8 mouse cellular contexts compared by ENCODE assay signal in genomic region chr2:93823519-93823918, GRCm38 (mm10). TPM values are rescaled to one million over a fixed set of nuclear protein-coding genes. Genes with fewer than 3 reads are reported as not detected.
DNase-seq lines count a peak whose midpoint lies in the region; TF ChIP-seq lines count a peak whose summit lies in the region.

No protein-coding gene starts in this region.

- TF ChIP-seq EP300 in heart, adult 2 months (IDR thresholded peaks at IDR 0.05; ENCODE audit: insufficient read depth, low read depth, low read length) = peak; percentile 78; the same call in 1 of the 2 replicates

- peaks cover 1% of the 10 kb centered on the region; the same call in 1 of the 2 replicates for H3K4me1 ChIP-seq in heart, adult 2 months (ENCODE audit: control insufficient read depth, insufficient read depth, low read length)

- peak; percentile 87 for DNase-seq in gastrocnemius, adult 18-20 months (ENCODE audit: low spot score)
- DNase-seq in gastrocnemius, adult 8-10 months (ENCODE audit: low spot score in 2 of 2) = no peak
- peak; percentile 71 for DNase-seq in WW6 (ENCODE audit: low read depth, low spot score)
- peak; percentile 60 to 82 for DNase-seq in cerebellum, postnatal 36 days
- peak; percentile 41 to 55 for DNase-seq in heart, adult 2 months
- DNase-seq in layer of hippocampus, adult 18-20 months (ENCODE audit: low spot score in 2 of 2) = peak; percentile 53 to 86
- DNase-seq in lung, postnatal 4 days = peak; percentile 64 to 78
- peak; percentile 52 for DNase-seq in spleen, adult 12 weeks (ENCODE audit: low spot score)

- no peaks in the 10 kb centered on the region for H3K36me3 ChIP-seq in heart, adult 2 months (ENCODE audit: control insufficient read depth, insufficient read depth, low read length)

- H3K27ac ChIP-seq in heart, adult 2 months = no peak overlapping the region

- no peak for TF ChIP-seq POLR2A in heart, adult 2 months (IDR thresholded peaks at IDR 0.05; ENCODE audit: insufficient read depth, low read depth, low read length)

- no peak overlapping the region for H3K9ac ChIP-seq in heart, adult 2 months (ENCODE audit: low read depth, low read length)

- H3K79me2 ChIP-seq in heart, adult 2 months (replicated peaks; ENCODE audit: control insufficient read depth, insufficient read depth, low read length) = peaks cover 4% of the 10 kb centered on the region

- peak; percentile 97 for TF ChIP-seq CTCF in heart, adult 2 months (IDR thresholded peaks at IDR 0.05)

- no peaks in the 10 kb centered on the region for H3K27me3 ChIP-seq in heart, adult 2 months (ENCODE audit: control insufficient read depth, insufficient read depth, low read length)

- intact Hi-C loops in heart, adult 2 months (cut with DNase I) = no loop called here

- WGBS in heart, adult 2 months = 16% methylated on average over 8 of the region's 8 CpGs

- no peak overlapping the region for H3K4me3 ChIP-seq in heart, adult 2 months

RNA-seq across cellular contexts. Expression of gene Ext2, which starts 1.2 kb away (rescaled TPM):
- total RNA-seq in gastrocnemius, adult 18-20 months (2021) = 10 to 100 TPM; 39.0 to 40.2 TPM
- 10 to 100 TPM; 38.7 to 43.0 (median 42.0) TPM for total RNA-seq in gastrocnemius, adult 8-10 months (2022)
- total RNA-seq in heart, adult 2 months (2021) = 10 to 100 TPM; 43.8 to 44.0 TPM
- 28.9 and 36.9 TPM in 2 replicates for polyA plus RNA-seq in heart, adult 2 months (2012; rRNA removed)
- 10 to 100 TPM; 46.4 to 46.8 TPM for total RNA-seq in layer of hippocampus, adult 18-20 months (2021)

RNA-seq across cellular contexts. Expression of gene Accs, which starts 26.2 kb away (rescaled TPM):
- 1 to 10 TPM; 3.2 to 3.4 TPM for total RNA-seq in gastrocnemius, adult 18-20 months (2021)
- 1 to 10 TPM; 2.5 to 3.3 (median 2.9) TPM for total RNA-seq in gastrocnemius, adult 8-10 months (2022)
- total RNA-seq in heart, adult 2 months (2021) = 1 to 10 TPM; 4.1 to 4.5 TPM
- 10.5 and 10.7 TPM in 2 replicates for polyA plus RNA-seq in heart, adult 2 months (2012; rRNA removed)
- total RNA-seq in layer of hippocampus, adult 18-20 months (2021) = 1 to 10 TPM; 3.0 to 3.7 TPM

RNA-seq across cellular contexts. Expression of gene Accsl, which starts 45.4 kb away (rescaled TPM):
- total RNA-seq in gastrocnemius, adult 18-20 months (2021) = not detected
- not detected for total RNA-seq in gastrocnemius, adult 8-10 months (2022)
- not detected for total RNA-seq in heart, adult 2 months (2021)
- polyA plus RNA-seq in heart, adult 2 months (2012; rRNA removed) = 0.20 TPM in 1 of 2 replicates, not detected in the other
- not detected for total RNA-seq in layer of hippocampus, adult 18-20 months (2021)

Comparison
In these comparisons a context has a peak if more than half of its experiments do, and no peak if none do; other contexts are left out.
1. DNase-seq: peak in gastrocnemius, adult 18-20 months (single experiment), WW6 (single experiment), cerebellum, postnatal 36 days (2 of 2), heart, adult 2 months (2 of 2), layer of hippocampus, adult 18-20 months (2 of 2), lung, postnatal 4 days (2 of 2) and spleen, adult 12 weeks (single experiment); none in gastrocnemius, adult 8-10 months (0 of 2).